Mouse (Mus musculus) bone marrow, adult 2 months (tissue): ENCODE measurements around the gene Enah. TPM values are rescaled to one million over a fixed set of nuclear protein-coding genes. Genes with fewer than 3 reads are reported as not detected.

Experiments
- H3K27ac ChIP-seq: fragments of 200-500 bp; 2 replicates; pipeline ENCODE4 v1.5.1; 2012; ENCODE audit warnings: low read depth, mild to moderate bottlenecking, control low read depth, inconsistent platforms, low read length; ENCODE audit not compliant: control insufficient read depth, poor library complexity, insufficient read depth
- H3K4me1 ChIP-seq: fragments of 200-500 bp; 2 replicates; pipeline ENCODE4 v1.6.1; 2011; ENCODE audit warnings: low read length; ENCODE audit not compliant: control insufficient read depth, insufficient read depth
- H3K4me3 ChIP-seq: fragments of 200-500 bp; replicated peaks from 2 replicates; pipeline ENCODE3; 2011; ENCODE audit warnings: mild to moderate bottlenecking, low read depth, low read length, control low read depth; ENCODE audit not compliant: control insufficient read depth
- CTCF ChIP-seq: fragments of 200-500 bp; IDR thresholded peaks from 2 replicates; pipeline ENCODE4 v1.5.1; 2011; ENCODE audit warnings: low read length, control low read depth; ENCODE audit not compliant: control insufficient read depth, insufficient read depth
- POLR2A ChIP-seq: fragments of 200-500 bp; IDR thresholded peaks from 2 replicates; pipeline ENCODE4 v1.6.1; 2011; ENCODE audit warnings: low read depth, mild to moderate bottlenecking, control low read depth, low read length, borderline replicate concordance; ENCODE audit not compliant: control insufficient read depth
- WGBS: fragments of 180-500 bp; shearing (Covaris S2); methylation state at CpG from one replicate; pipeline ENCODE4 v1.1.7; 2018; 5-methylcytosine and 5-hydroxymethylcytosine counted together
- polyA plus RNA-seq: library from polyadenylated mRNA; stranded (reverse); fragments of >200 nt; gene quantifications from 2 replicates; pipeline ENCODE4 v1.2.4, GENCODE M21; 2011; ENCODE audit warnings: low replicate concordance; ENCODE audit not compliant: missing spikeins, insufficient read depth, insufficient read length

Gene Enah
- polyA plus RNA-seq, 1 experiment: 20.3 TPM

DNA sequence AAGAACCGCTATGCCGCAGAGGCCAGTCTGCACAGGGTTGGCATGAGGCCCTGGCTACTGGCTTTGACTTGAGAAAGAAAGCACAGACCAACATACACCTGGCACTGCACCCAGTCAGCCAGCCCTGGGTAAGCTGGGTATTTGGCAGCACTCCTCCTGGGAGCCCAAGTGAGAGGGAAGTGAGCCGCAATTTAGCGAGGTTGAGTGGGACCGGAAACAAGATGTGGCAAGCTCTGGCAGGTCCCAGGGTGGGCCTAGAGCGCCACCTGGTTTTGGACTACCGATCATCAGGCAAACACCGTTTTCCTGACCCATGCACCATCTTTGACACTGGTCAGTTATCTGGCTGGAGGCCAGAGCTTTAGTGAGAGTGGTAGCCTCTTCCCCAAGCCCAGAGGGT is 138.3 kb downstream of the Enah start:
- Histone ChIP-seq H3K4me3 (no peak overlapping the region), H3K27ac (peak overlapping the region; percentile 37; the same call in 1 of the 2 replicates), H3K4me1 (peaks cover 12% of the 10 kb centered on the region)
- WGBS: 9% methylated on average over 8 of the region's 8 CpGs
- TF ChIP-seq CTCF (peak; percentile 99), POLR2A (no peak)

DNA sequence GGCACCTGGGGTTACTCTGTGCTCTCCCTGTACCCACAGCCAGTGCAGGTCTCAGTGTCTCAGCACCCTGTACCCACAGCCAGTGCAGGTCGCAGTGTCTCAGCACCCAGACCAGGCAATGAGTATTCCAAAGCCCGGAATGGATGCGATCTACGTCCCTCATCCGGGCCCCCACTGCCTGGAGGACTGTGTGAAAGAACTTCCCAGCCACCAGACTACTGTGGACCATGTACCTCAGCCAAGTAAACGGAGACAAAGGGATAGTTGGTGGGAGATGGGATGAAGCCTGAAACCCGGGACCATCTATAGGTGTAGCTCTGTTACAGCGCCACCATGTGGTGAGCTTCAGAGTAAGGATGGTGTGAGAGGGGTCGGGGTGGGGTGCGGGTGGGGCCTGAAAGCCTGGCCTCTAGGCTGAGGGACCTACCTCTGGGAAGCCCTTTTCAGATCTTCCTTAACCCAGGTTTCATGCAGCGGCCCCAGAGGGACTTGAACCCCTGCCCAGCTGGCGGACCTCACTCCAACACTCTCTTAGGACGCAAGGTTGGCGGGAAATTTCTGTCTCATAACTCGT is 139.0 kb downstream of the Enah start:
- H3K27ac ChIP-seq: no peak overlapping the region
- TF ChIP-seq CTCF (peak; percentile 33; the same call in 1 of the 2 replicates), POLR2A (no peak)
- WGBS: 73% methylated on average over 15 of the region's 15 CpGs
- H3K4me1 ChIP-seq: peaks cover 12% of the 10 kb centered on the region
- no peak overlapping the region for H3K4me3 ChIP-seq

DNA sequence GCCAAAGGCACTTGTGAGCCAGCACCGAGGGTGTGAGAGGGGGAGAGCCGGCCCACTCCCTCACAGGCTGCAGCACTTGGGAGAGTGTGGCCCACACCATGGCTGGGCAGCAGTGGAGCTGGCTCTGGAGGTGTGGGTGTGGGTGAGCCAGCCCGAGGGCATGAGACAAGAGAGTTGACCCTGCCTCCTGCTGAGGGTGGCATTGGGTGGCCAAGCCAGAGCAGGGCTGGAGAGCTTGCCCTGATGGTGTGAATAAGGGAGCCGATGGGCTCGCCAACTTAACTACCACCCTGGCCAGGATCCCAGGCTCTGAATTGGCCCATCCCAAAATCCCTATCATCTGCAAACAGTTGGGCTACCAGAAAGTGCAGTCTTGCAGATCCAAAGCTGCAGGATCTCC is 141.4 kb downstream of the Enah start:
- peaks cover 14% of the 10 kb centered on the region for H3K4me1 ChIP-seq
- WGBS: 70% methylated on average over 5 of the region's 5 CpGs
- 0 out of 2 replicates have a peak overlapping the region, but pooled peaks have one; percentile 2 for H3K27ac ChIP-seq
- H3K4me3 ChIP-seq: no peak overlapping the region
- TF ChIP-seq CTCF (no peak), POLR2A (no peak)

DNA sequence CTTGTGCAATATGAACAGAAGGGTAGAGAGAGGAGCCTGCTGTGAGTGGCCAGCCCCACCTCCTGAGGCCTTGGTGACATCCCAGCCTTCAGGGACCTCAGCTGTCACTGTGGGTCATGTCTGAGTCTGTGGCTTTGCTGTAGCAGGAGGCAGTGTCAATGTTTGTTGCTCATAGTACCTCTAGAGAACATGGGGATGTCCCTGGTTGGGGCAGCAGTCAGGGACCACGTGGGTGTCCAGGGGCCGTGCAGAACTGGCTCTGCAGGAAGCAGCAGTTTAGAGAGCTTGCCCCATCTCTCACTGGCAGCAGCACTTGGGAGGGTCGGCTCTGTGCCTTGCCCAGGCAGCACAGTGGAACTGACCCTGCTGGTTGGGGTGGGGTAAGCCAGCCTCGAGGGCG is 142.7 kb downstream of the Enah start:
- TF ChIP-seq CTCF: no peak
- no peak for TF ChIP-seq POLR2A
- 6% methylated on average over 5 of the region's 5 CpGs for WGBS
- H3K27ac ChIP-seq: peak overlapping the region; percentile 18; the same call in 1 of the 2 replicates
- peaks cover 22% of the 10 kb centered on the region for H3K4me1 ChIP-seq
- no peak overlapping the region for H3K4me3 ChIP-seq

DNA sequence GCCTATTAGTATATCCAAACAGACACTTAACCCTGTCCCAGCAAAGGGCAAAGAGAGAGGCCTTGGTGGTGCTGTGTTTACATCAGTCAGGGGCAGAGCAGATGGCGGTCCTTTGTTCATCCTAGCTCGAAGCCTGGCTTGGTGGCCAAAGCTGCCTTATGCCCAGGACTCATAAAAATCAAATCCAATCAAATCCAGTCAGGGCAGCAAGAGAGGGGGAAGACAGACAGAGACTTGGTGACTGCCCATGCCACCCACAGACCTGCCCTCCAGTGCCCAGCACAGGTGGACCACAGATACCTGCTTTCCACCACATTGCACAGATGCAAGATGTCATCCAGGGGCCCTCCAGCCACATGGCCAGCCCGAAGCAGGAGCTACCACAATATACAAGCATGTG is 143.1 kb downstream of the Enah start:
- H3K27ac ChIP-seq: peak overlapping the region; percentile 18; the same call in 1 of the 2 replicates
- peaks cover 22% of the 10 kb centered on the region for H3K4me1 ChIP-seq
- TF ChIP-seq CTCF (no peak), POLR2A (no peak)
- WGBS: 61% methylated on average over 3 of the region's 3 CpGs
- no peak overlapping the region for H3K4me3 ChIP-seq

DNA sequence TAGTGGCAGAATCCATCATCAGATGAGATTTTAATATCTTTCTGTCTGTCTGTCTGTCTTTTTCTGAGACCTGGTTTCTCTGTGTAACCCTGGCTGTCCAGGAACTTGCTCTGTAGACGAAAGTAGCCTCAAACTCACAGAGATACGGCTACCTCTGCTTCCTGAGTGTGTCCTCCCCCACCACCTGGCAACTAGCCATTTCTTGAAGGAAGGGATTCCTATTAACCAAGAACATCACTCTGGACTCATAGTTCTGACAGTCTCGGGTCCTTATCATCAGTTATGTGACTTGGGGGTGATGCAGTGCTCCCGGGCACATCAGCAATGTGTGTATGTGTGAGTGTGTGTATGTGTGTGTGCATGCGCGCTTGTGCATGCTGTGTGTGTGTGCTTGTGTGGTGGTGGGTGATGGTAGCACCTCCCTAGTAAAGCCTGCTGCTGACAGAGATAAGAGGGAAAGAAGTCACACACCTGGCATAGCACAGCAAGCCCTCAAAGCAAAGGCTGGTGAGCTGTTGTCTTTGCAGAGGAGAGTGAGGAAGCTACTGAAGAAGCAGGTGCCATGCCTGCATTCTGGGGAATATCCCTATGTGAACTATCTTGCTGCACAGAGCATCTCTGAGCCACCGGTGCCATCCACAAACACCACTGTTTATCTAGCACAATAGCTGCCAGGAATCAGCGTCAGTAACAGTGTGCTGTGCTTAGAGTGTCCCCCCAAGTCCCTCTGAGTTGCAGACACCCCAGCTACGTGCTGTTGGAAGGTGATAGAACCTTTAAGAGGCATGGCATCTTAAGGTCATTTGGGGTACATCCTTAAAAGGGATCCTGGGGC is 146.5 kb downstream of the Enah start:
- 46% methylated on average over 9 of the region's 9 CpGs for WGBS
- Histone ChIP-seq H3K4me3 (no peak overlapping the region), H3K4me1 (peaks cover 15% of the 10 kb centered on the region), H3K27ac (no peak overlapping the region)
- TF ChIP-seq POLR2A (no peak), CTCF (no peak)

DNA sequence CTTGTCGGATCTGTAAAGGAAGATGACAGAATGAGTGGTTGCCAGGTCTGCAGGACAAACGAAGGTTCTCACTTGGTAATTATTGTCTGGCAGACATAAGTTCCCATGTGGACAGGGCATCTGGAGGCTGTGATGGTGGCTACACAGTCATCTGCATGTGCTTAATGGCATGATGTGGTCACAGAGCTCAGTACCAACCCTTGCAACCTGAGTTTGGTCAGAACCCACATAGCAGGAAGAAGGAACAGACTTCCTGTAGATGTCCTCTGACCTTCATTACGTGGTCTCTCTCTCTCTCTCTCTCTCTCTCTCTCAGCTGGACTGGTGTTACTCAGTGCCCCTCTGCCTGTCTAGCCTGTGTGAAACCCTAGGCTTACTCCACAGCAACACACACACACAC is 147.2 kb downstream of the Enah start:
- 29% methylated on average over 3 of the region's 3 CpGs for WGBS
- Histone ChIP-seq H3K27ac (no peak overlapping the region), H3K4me1 (peaks cover 15% of the 10 kb centered on the region), H3K4me3 (no peak overlapping the region)
- TF ChIP-seq CTCF (no peak), POLR2A (no peak)

DNA sequence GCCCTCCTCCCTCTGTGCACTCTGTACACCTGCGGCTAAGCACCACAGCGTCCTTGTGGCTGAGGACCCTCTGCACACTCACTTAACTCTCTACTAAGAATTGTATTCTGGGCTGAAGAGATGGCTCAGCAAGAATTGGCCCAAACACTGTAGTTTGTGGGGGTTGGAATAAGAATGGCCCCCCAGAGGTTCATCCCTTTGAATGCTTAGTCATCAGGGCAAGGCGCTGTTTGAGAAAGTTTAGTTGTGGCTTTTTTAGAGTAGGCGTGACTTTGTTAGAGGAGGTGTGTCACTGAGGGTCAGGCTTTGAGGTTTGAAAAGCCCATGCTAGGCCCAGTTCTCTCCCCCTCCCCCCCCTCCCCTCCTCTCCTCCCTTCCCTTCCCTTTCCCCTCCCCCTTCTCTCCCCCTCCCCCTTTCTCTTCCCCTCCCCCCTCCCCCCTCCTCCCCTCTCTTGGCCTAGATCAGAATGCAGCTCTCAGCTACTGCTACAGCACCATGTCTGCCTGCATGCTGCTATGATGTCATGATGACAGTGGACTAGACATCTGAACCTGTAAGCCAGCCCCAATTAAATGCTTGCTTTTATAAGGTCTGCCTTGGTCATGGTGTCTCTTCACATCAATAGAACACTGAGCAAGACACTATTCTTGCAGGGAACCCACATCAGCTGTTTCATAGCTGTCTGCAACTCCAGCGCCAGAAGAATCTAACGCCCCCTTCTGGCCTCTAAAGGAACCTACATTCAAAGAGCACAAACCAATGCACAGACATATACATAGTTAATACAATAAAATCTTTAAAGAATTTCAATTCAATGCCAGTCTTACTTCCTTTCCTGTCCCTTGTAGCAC is 153.1 kb downstream of the Enah start:
- no peak overlapping the region for H3K4me3 ChIP-seq
- H3K4me1 ChIP-seq: peaks cover 11% of the 10 kb centered on the region
- 47% methylated on average over 6 of the region's 6 CpGs for WGBS
- TF ChIP-seq POLR2A (no peak), CTCF (no peak)
- H3K27ac ChIP-seq: peak overlapping the region; percentile 94
